Mouse (Mus musculus): ENCODE results near the gene Ttc8.

GRCm38 (mm10) chr12:98981081-98981480 is 60.7 kb downstream of the Ttc8 start:
- TF ChIP-seq POLR2A (IDR thresholded peaks at IDR 0.05; ENCODE audit: insufficient read length, low read depth) (no peak), USF1 (IDR thresholded peaks at IDR 0.05; ENCODE audit: low read depth) (no peak), E2F4 (IDR thresholded peaks at IDR 0.05; ENCODE audit: insufficient read depth) (no peak), POLR2AphosphoS2 (IDR thresholded peaks at IDR 0.05; ENCODE audit: insufficient read length, low read depth) (no peak), CEBPB (IDR thresholded peaks at IDR 0.05; ENCODE audit: insufficient read depth, poor library complexity, severe bottlenecking) (no peak), MYOG (IDR thresholded peaks at IDR 0.05; ENCODE audit: control insufficient read depth in 1 of 3, insufficient read depth in 1 of 3, insufficient read length in 2 of 3, low read depth in 2 of 3) (no peak), MAX (IDR thresholded peaks at IDR 0.05; ENCODE audit: low read depth) (no peak)

All from myocyte (in vitro differentiated cells).